Comparison of ENCODE assay signal across 8 mouse cellular contexts in the genomic region with DNA sequence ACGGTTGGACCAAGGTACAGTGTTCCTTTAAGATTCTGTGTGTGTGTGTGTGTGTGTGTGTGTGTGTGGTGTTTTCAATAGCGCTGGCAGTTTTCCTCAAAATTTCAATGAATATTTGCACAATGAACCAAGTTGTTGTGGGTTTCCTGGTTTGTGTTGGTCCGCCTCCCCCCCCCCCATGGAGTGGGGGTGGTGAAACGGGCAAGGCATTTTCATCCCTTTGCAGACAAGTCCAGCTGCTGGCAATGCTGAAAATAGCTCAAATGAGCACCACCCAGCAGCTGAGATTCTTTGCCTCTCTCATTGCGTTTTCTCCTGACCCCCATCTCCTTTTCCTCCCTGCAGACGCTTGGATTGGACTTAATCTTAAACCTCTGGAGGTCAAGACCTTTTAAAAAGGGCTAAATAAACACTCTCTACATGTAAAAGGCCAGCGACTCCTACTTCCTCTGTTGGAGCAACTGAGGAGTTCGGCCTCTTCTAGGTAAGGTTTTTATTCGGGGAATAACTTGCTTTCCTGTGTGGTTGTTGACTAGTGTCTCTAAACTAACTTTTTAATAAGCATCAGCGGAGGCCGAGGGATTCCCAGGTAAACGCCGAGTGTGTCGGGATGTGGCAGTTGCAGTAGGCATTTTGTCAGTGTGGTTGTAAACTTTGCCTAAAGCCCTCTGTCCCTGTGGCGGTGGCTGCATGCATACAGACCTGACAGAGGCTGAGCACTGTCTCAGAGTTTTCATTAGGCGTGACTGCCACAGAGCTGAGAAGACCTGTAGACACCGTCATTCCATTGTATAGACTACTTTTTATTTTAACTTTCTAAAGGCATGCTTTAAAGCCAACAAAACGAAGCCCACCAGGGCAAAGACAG.
A peak's percentile ranks its signal among the peaks of the same experiment; 100 is the strongest.
DNase-seq lines count a peak whose midpoint lies in the region; ATAC-seq and TF ChIP-seq lines count a peak whose summit lies in the region.
"Had no signal": no experiment of that assay in that cellular context is flagged by ENCODE, and none has a peak within 500 bp of the region (broad histone marks: within the 10 kb centered on the region; RNA-seq: fewer than 3 reads in every experiment).

No protein-coding gene starts in this region.

- peaks cover 19% of the 10 kb centered on the region for H3K4me1 ChIP-seq in heart, embryonic 15.5 days (replicated peaks)
- peaks cover 4% of the 10 kb centered on the region; the same call in 1 of the 2 replicates for H3K4me1 ChIP-seq in lung, adult 2 months (ENCODE audit: control insufficient read depth, insufficient read depth, low read length)
- H3K4me1 ChIP-seq: liver, embryonic 13.5 days had no signal

- 16% methylated on average over 18 of the region's 18 CpGs for WGBS in heart, embryonic 15.5 days
- WGBS in lung, adult 2 months = 28% methylated on average over 18 of the region's 18 CpGs

- no peak for TF ChIP-seq CTCF in lung, adult 2 months (IDR thresholded peaks at IDR 0.05; ENCODE audit: insufficient read depth, low read length)

- peak overlapping the region; percentile 52 for H3K4me2 ChIP-seq in heart, embryonic 15.5 days
- H3K4me2 ChIP-seq: liver, embryonic 13.5 days had no signal

- peak overlapping the region; percentile 52 for H3K9ac ChIP-seq in heart, embryonic 15.5 days
- H3K9ac ChIP-seq: liver, embryonic 13.5 days had no signal

- no peak for TF ChIP-seq POLR2A in lung, adult 2 months (IDR thresholded peaks at IDR 0.05; ENCODE audit: borderline replicate concordance, extremely low read depth, low read depth, low read length)

- peak; percentile 18 for DNase-seq in urinary bladder, postnatal 14 days (ENCODE audit: low spot score)
- no peak for DNase-seq in urinary bladder, postnatal 10 days (ENCODE audit: low spot score)
- DNase-seq in lung, adult 2 months = peak; percentile 27
- DNase-seq in cerebellum, adult 11 months = no peak
- no peak for DNase-seq in T-cell, adult 2 months (ENCODE audit: low spot score)
- no peak for DNase-seq in left cerebral cortex, postnatal 36 days (ENCODE audit: low spot score in 2 of 2)
- DNase-seq: liver, embryonic 13.5 days had no signal

- H3K27me3 ChIP-seq in heart, embryonic 15.5 days = no peaks in the 10 kb centered on the region
- H3K27me3 ChIP-seq: liver, embryonic 13.5 days had no signal

- intact Hi-C loops in left cerebral cortex, postnatal 36 days (cut with DNase I) = no loop called here

- H3K4me3 ChIP-seq in heart, embryonic 15.5 days = peak overlapping the region; percentile 58
- H3K4me3 ChIP-seq in lung, adult 2 months (replicated peaks; ENCODE audit: extremely low read depth, low read depth, low read length) = no peak overlapping the region
- H3K4me3 ChIP-seq: liver, embryonic 13.5 days had no signal

- no peaks in the 10 kb centered on the region for H3K9me3 ChIP-seq in heart, embryonic 15.5 days (replicated peaks)
- H3K9me3 ChIP-seq: liver, embryonic 13.5 days had no signal

- H3K27ac ChIP-seq in heart, embryonic 15.5 days = peak overlapping the region; percentile 92
- H3K27ac ChIP-seq: liver, embryonic 13.5 days had no signal

- no peaks in the 10 kb centered on the region for H3K36me3 ChIP-seq in heart, embryonic 15.5 days
- H3K36me3 ChIP-seq: liver, embryonic 13.5 days had no signal

- ATAC-seq in heart, embryonic 15.5 days (replicated peaks; ENCODE audit: insufficient number of reproducible peaks, insufficient read depth, low FRiP score, low read depth) = peak; percentile 83

Comparison
In these comparisons a context has a peak if more than half of its experiments do, and no peak if none do; other contexts are left out.
1. DNase-seq: peak in urinary bladder, postnatal 14 days (single experiment) and lung, adult 2 months (single experiment); none in urinary bladder, postnatal 10 days (single experiment), cerebellum, adult 11 months (single experiment), T-cell, adult 2 months (single experiment) and left cerebral cortex, postnatal 36 days (0 of 2).